Mouse (Mus musculus) MEL (cell line): ENCODE measurements around the gene Mef2d.

Source experiments
- CTCF ChIP-seq, 3 experiments: IDR thresholded peaks in 2 of 3; conservative IDR thresholded peaks in 1 of 3; 2 replicates each; pipeline ENCODE4 v1.5.1; 2011 to 2012; ENCODE audit warnings: low read length in 3 of 3, low read depth in 2 of 3, mild to moderate bottlenecking in 2 of 3, improper control_type of control experiment in 1 of 3, inconsistent platforms in 1 of 3, mixed read lengths in 1 of 3, moderate library complexity in 1 of 3; ENCODE audit not compliant: control insufficient read depth in 1 of 3, insufficient read depth in 1 of 3, poor library complexity in 1 of 3, severe bottlenecking in 1 of 3
- EP300 ChIP-seq, 2 experiments: IDR thresholded peaks; 2 replicates each; pipeline ENCODE4 v1.6.1; 2011; ENCODE audit warnings: improper control_type of control experiment in 2 of 2, low read length in 2 of 2, low read depth in 1 of 2, mild to moderate bottlenecking in 1 of 2
- ETS1 ChIP-seq: IDR thresholded peaks from 2 replicates; pipeline ENCODE4 v1.6.1; 2012; ENCODE audit warnings: low read depth, mild to moderate bottlenecking, inconsistent platforms, low read length, improper control_type of control experiment, moderate library complexity
- GABPA ChIP-seq: IDR thresholded peaks from 2 replicates; pipeline ENCODE4 v1.6.1; 2012; ENCODE audit warnings: low read depth, mild to moderate bottlenecking, inconsistent platforms, low read length, improper control_type of control experiment, moderate library complexity
- MEF2A ChIP-seq: IDR thresholded peaks from 2 replicates; pipeline ENCODE4 v1.6.1; 2014; ENCODE audit warnings: low read depth, mild to moderate bottlenecking, inconsistent platforms, low read length, improper control_type of control experiment; ENCODE audit not compliant: poor library complexity, insufficient replicate concordance, severe bottlenecking; ENCODE audit errors: extremely low read depth
- POLR2A ChIP-seq, 2 experiments: IDR thresholded peaks; 2 replicates each; pipeline ENCODE4 v1.6.1; 2011 to 2012; ENCODE audit warnings: low read length in 2 of 2, mild to moderate bottlenecking in 2 of 2, control low read depth in 1 of 2, improper control_type of control experiment in 1 of 2, low read depth in 1 of 2, moderate library complexity in 1 of 2; ENCODE audit not compliant: control insufficient read depth in 1 of 2, insufficient read depth in 1 of 2, poor library complexity in 1 of 2
- TAL1 ChIP-seq: IDR thresholded peaks from 2 replicates; pipeline ENCODE4 v1.6.1; 2012; ENCODE audit warnings: mild to moderate bottlenecking, inconsistent platforms, low read length, moderate library complexity, mixed read lengths
- USF1 ChIP-seq: IDR thresholded peaks from 2 replicates; pipeline ENCODE4 v1.6.1; 2014; ENCODE audit warnings: low read depth, mild to moderate bottlenecking, inconsistent platforms, low read length, improper control_type of control experiment, moderate library complexity
- ZC3H11A ChIP-seq: IDR thresholded peaks from 2 replicates; pipeline ENCODE4 v1.6.1; 2012; ENCODE audit warnings: low read depth, mild to moderate bottlenecking, inconsistent platforms, low read length, improper control_type of control experiment

GRCm38 (mm10) chr3:88148354-88148753 lies 6.2 kb downstream of the Mef2d start:
- no peak for TF ChIP-seq ZC3H11A
- TF ChIP-seq POLR2A (IDR thresholded peaks at IDR 0.05; ENCODE audit: control insufficient read depth in 1 of 2, insufficient read depth in 1 of 2, low read depth in 1 of 2, low read length in 2 of 2, poor library complexity in 1 of 2), result no peak
- TF ChIP-seq CTCF (IDR thresholded peaks at IDR 0.05 in 2 of 3, conservative IDR thresholded peaks at IDR 0.05 in 1 of 3; ENCODE audit: control insufficient read depth in 1 of 3, insufficient read depth in 1 of 3, low read depth in 2 of 3, low read length in 3 of 3, poor library complexity in 1 of 3, severe bottlenecking in 1 of 3), result no peak
- no peak for TF ChIP-seq ETS1
- no peak for TF ChIP-seq MEF2A
- no peak for TF ChIP-seq GABPA
- no peak for TF ChIP-seq USF1
- no peak for TF ChIP-seq TAL1
- no peak for TF ChIP-seq EP300 (IDR thresholded peaks at IDR 0.05; ENCODE audit: low read depth in 1 of 2, low read length in 2 of 2)
